ENCODE assay signal across 7 mouse cellular contexts in genomic region chr13:32803701-32804345, GRCm38 (mm10). TPM values are rescaled to one million over a fixed set of nuclear protein-coding genes. Genes with fewer than 3 reads are reported as not detected.
A peak's percentile ranks its signal among the peaks of the same experiment; 100 is the strongest.
DNase-seq lines count a peak whose midpoint lies in the region; ATAC-seq lines count a peak whose summit lies in the region.

No protein-coding gene starts in this region.

- no peak overlapping the region for H3K27ac ChIP-seq in forebrain, embryonic 15.5 days (replicated peaks)
- no peak overlapping the region for H3K27ac ChIP-seq in liver, embryonic 11.5 days (ENCODE audit: low read depth, low read length)

- H3K36me3 ChIP-seq in megakaryocyte, embryonic 14.5 days (replicated peaks; ENCODE audit: low read length): peaks cover 50% of the 10 kb centered on the region
- peaks cover 21% of the 10 kb centered on the region for H3K36me3 ChIP-seq in forebrain, embryonic 15.5 days
- H3K36me3 ChIP-seq in liver, embryonic 11.5 days (ENCODE audit: control insufficient read depth, insufficient read depth, low read length): peaks cover 12% of the 10 kb centered on the region

- H3K9ac ChIP-seq in forebrain, embryonic 15.5 days (replicated peaks): peak overlapping the region; percentile 74
- no peak overlapping the region for H3K9ac ChIP-seq in liver, embryonic 11.5 days (ENCODE audit: low read depth, low read length)

- no peaks in the 10 kb centered on the region for H3K9me3 ChIP-seq in megakaryocyte, embryonic 14.5 days
- no peaks in the 10 kb centered on the region for H3K9me3 ChIP-seq in forebrain, embryonic 15.5 days
- H3K9me3 ChIP-seq in liver, embryonic 11.5 days (ENCODE audit: control insufficient read depth, low read length): no peaks in the 10 kb centered on the region

- no peaks in the 10 kb centered on the region for H3K27me3 ChIP-seq in megakaryocyte, embryonic 14.5 days (replicated peaks)
- no peaks in the 10 kb centered on the region for H3K27me3 ChIP-seq in forebrain, embryonic 15.5 days
- no peaks in the 10 kb centered on the region for H3K27me3 ChIP-seq in liver, embryonic 11.5 days (replicated peaks; ENCODE audit: control insufficient read depth, insufficient read depth, low read length)

- no peak for ATAC-seq in megakaryocyte, adult 5-6 weeks (ENCODE audit: poor library complexity, severe bottlenecking)
- no peak for ATAC-seq in forebrain, embryonic 15.5 days (replicated peaks)
- ATAC-seq in liver, embryonic 11.5 days (replicated peaks; ENCODE audit: low FRiP score): no peak

- DNase-seq in liver, embryonic 11.5 days (ENCODE audit: low spot score): no peak
- DNase-seq in spleen, postnatal 14 days (ENCODE audit: low spot score in 2 of 2): no peak
- DNase-seq in frontal cortex, postnatal 10 days (ENCODE audit: low spot score in 2 of 2): no peak
- DNase-seq in adrenal gland, postnatal 10 days: no peak

- H3K4me1 ChIP-seq in megakaryocyte, embryonic 14.5 days: peaks cover 41% of the 10 kb centered on the region
- H3K4me1 ChIP-seq in forebrain, embryonic 15.5 days: peaks cover 32% of the 10 kb centered on the region
- H3K4me1 ChIP-seq in liver, embryonic 11.5 days (replicated peaks; ENCODE audit: control insufficient read depth, insufficient read depth, low read length): peaks cover 18% of the 10 kb centered on the region

- WGBS in forebrain, embryonic 15.5 days: 72% methylated on average over 4 of the region's 4 CpGs
- WGBS in liver, embryonic 11.5 days: 83% methylated on average over 4 of the region's 4 CpGs

- peak overlapping the region; percentile 73 for H3K4me2 ChIP-seq in forebrain, embryonic 15.5 days (replicated peaks)
- H3K4me2 ChIP-seq in liver, embryonic 11.5 days: peak overlapping the region; percentile 95

- H3K4me3 ChIP-seq in megakaryocyte, embryonic 14.5 days (replicated peaks): peak overlapping the region; percentile 56
- peak overlapping the region; percentile 64 for H3K4me3 ChIP-seq in forebrain, embryonic 15.5 days
- peak overlapping the region; percentile 77 for H3K4me3 ChIP-seq in liver, embryonic 11.5 days (ENCODE audit: low read depth, low read length)

RNA-seq across cellular contexts. Expression of gene D930007J09Rik, which starts 1.2 kb away (rescaled TPM):
- polyA plus RNA-seq in megakaryocyte, embryonic 14.5 days (2012; ENCODE audit: insufficient read depth, low replicate concordance): not detected in 2 replicates
- not detected in 2 replicates for total RNA-seq in megakaryocyte, adult 5-6 weeks (2015)
- not detected in 2 replicates for total RNA-seq in megakaryocyte, adult 5-6 weeks (2017)
- polyA plus RNA-seq in forebrain, embryonic 15.5 days (2015; fragmentation: Nextera tagmentation; extraction: Ambion mirVana): not detected in 2 replicates
- not detected in 2 replicates for polyA plus RNA-seq in liver, embryonic 11.5 days (2014; fragmentation: Nextera tagmentation; extraction: Ambion mirVana)
- not detected for total RNA-seq in adrenal gland, postnatal 10 days (2021)

RNA-seq across cellular contexts. Expression of gene Wrnip1, which starts 2.0 kb away (rescaled TPM):
- 6.9 and 19.4 TPM in 2 replicates for polyA plus RNA-seq in megakaryocyte, embryonic 14.5 days (2012; ENCODE audit: insufficient read depth, low replicate concordance)
- 8.8 and 11.8 TPM in 2 replicates for total RNA-seq in megakaryocyte, adult 5-6 weeks (2015)
- total RNA-seq in megakaryocyte, adult 5-6 weeks (2017): 22.6 and 27.5 TPM in 2 replicates
- 37.6 and 39.3 TPM in 2 replicates for polyA plus RNA-seq in forebrain, embryonic 15.5 days (2015; fragmentation: Nextera tagmentation; extraction: Ambion mirVana)
- polyA plus RNA-seq in liver, embryonic 11.5 days (2014; fragmentation: Nextera tagmentation; extraction: Ambion mirVana): 19.9 and 23.1 TPM in 2 replicates
- total RNA-seq in adrenal gland, postnatal 10 days (2021): 10 to 100 TPM; 36.3 to 39.9 TPM

RNA-seq across cellular contexts. Expression of gene Mylk4, which starts 20.1 kb away (rescaled TPM):
- polyA plus RNA-seq in megakaryocyte, embryonic 14.5 days (2012; ENCODE audit: insufficient read depth, low replicate concordance): not detected in 2 replicates
- total RNA-seq in megakaryocyte, adult 5-6 weeks (2015): not detected in 2 replicates
- total RNA-seq in megakaryocyte, adult 5-6 weeks (2017): not detected in 2 replicates
- 0.06 TPM in 1 of 2 replicates, not detected in the other for polyA plus RNA-seq in forebrain, embryonic 15.5 days (2015; fragmentation: Nextera tagmentation; extraction: Ambion mirVana)
- polyA plus RNA-seq in liver, embryonic 11.5 days (2014; fragmentation: Nextera tagmentation; extraction: Ambion mirVana): 0.10 and 0.12 TPM in 2 replicates
- 10 to 100 TPM in 1 of 2 experiments, 1 to 10 TPM in 1; 4.5 to 17.1 TPM for total RNA-seq in adrenal gland, postnatal 10 days (2021)

RNA-seq across cellular contexts. Expression of gene Serpinb1a, which starts 47.2 kb away (rescaled TPM):
- polyA plus RNA-seq in megakaryocyte, embryonic 14.5 days (2012; ENCODE audit: insufficient read depth, low replicate concordance): 1.4 TPM in 1 of 2 replicates, not detected in the other
- 147 and 163 TPM in 2 replicates for total RNA-seq in megakaryocyte, adult 5-6 weeks (2015)
- total RNA-seq in megakaryocyte, adult 5-6 weeks (2017): 189 and 208 TPM in 2 replicates
- polyA plus RNA-seq in forebrain, embryonic 15.5 days (2015; fragmentation: Nextera tagmentation; extraction: Ambion mirVana): 0.67 and 1.6 TPM in 2 replicates
- 10.1 and 11.0 TPM in 2 replicates for polyA plus RNA-seq in liver, embryonic 11.5 days (2014; fragmentation: Nextera tagmentation; extraction: Ambion mirVana)
- total RNA-seq in adrenal gland, postnatal 10 days (2021): 10 to 100 TPM; 43.8 to 67.3 TPM
